Mouse (Mus musculus) embryonic stem cell, embryonic (primary cell): ENCODE data around the gene Golga2.

Experiments
- CTCF ChIA-PET, 4 experiments: fragments of 300-600 bp in 2 of 4; fragments of 350-600 bp in 2 of 4; sonication (Branson Sonifier 250); formaldehyde crosslinking; loops; one replicate each; lab custom pipeline; 2022; ENCODE audit warnings: inconsistent platforms in 2 of 4; lab: Charles Lee
- POLR2A ChIA-PET, 4 experiments: fragments of 300-600 bp in 2 of 4; fragments of 350-600 bp in 2 of 4; sonication (Branson Sonifier 250); formaldehyde crosslinking; loops; one replicate each; lab custom pipeline; 2022; ENCODE audit warnings: antibody characterized with exemption in 4 of 4, inconsistent platforms in 1 of 4; lab: Charles Lee

Golga2 gene

GRCm38 (mm10) chr2:32260635-32261034, 26.5 kb upstream of the Golga2 start:
- ChIA-PET CTCF (interaction anchor here (0.6 to 2.1 kb wide), 45 partner anchors 8 to 1996 kb away, joined by 3 to 27 read pairs (median 4); partner anchors contain the start of genes 1110008P14Rik (in 1 of the 4), Ciz1 (in 1 of the 4), St6galnac4 (in 1 of the 4) and Swi5 (in 1 of the 4)), POLR2A (interaction anchor here (0.5 to 1.5 kb wide), 16 partner anchors 12 to 721 kb away, joined by 3 to 9 read pairs (median 3); partner anchors contain the start of genes Swi5 (in 2 of the 4), Golga2 (in 1 of the 4) and Slc2a8 (in 1 of the 4))

DNA sequence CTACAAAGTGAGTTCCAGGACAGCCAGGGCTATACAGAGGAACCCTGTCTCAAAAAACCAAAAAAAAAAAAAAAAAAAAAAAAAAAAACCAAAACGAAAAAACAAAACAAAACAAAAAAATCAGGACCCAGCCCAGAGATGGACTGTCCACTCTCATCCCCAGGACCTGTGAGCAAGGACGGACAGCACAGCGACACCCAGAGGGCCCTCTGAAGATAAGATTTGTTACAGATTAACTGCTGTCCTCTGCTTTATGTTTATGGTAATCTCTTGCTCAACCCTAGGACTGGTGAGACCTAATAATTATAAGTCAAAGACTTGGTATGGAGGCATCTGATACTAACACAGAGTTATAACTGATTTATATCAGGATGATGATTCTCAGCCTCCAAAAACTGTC, 11.4 kb upstream of the Golga2 start:
- CTCF ChIA-PET: no interaction called here
- POLR2A ChIA-PET: interaction anchor here in 1 of 4 experiments (1.1 kb wide), 1 partner anchor 14 kb away, joined by 3 read pairs; no protein-coding TSS in a partner anchor

DNA sequence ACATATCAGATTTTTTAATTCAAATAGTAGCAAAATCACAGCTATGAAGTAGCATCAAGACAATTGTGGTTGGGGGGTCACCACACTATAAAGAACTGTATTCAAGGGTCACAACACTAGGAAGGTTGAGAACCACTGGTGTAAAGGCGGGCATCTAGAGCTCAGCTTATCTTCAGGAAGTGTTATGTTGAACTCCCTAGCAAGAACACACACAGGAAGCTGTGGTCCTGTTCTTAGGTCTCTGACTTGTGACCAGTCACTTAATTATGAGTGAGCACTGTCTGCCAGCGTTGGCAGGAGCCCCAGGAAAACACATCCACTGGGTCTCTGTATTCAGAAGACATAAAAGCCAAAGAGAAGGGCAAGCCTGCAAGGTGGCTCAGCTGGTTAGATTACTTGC, 4.9 kb upstream of the Golga2 start:
- CTCF ChIA-PET: interaction anchor here (0.5 to 2.5 kb wide), 46 partner anchors 9 to 223 kb away, joined by 3 to 27 read pairs (median 4); partner anchors contain the start of genes 1110008P14Rik (in 1 of the 4), Slc25a25 (in 1 of the 4) and Uck1 (in 1 of the 4)

DNA sequence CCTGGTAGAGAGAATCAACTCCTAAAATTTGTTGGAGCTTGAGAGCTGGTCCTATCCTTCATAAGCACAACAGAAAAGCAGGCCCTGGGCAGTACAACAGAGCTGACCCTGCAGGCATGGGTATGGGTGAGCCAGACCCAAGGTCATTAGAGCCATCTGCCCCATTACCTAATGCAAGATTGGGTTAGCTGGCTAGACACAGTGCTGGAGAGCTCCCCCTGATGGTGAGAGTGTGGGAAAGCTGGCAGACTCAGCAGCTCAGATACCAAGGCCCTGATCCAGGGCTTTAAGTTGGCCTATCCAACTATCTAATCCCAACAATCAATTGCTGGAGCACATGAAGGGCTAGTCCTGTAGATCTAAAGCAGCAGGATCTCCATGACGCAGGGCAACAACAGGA, 4.5 kb upstream of the Golga2 start:
- POLR2A ChIA-PET: interaction anchor here (0.5 to 2.2 kb wide), 30 partner anchors 10 to 1297 kb away, joined by 3 to 9 read pairs (median 3); no protein-coding TSS in a partner anchor

More for the DNA sequence above, 4.9 kb upstream of the Golga2 start:
- POLR2A ChIA-PET: interaction anchor here (0.6 to 2.2 kb wide), 28 partner anchors 9 to 273 kb away, joined by 3 to 9 read pairs (median 3); no protein-coding TSS in a partner anchor

GRCm38 (mm10) chr2:32283986-32284385, 3.2 kb upstream of the Golga2 start:
- ChIA-PET POLR2A (interaction anchor here in 2 of 4 experiments (1.3 to 2.2 kb wide), 4 partner anchors 21 to 146 kb away, joined by 3 to 6 read pairs (median 5); no protein-coding TSS in a partner anchor), CTCF (interaction anchor here in 2 of 4 experiments (1.6 to 2.2 kb wide), 2 partner anchors 150 kb away, joined by 7 to 8 read pairs; no protein-coding TSS in a partner anchor)

More for the DNA sequence above, 4.5 kb upstream of the Golga2 start:
- CTCF ChIA-PET: interaction anchor here (0.5 to 2.5 kb wide), 52 partner anchors 10 to 504 kb away, joined by 3 to 27 read pairs (median 4); partner anchors contain the start of genes 1110008P14Rik (in 1 of the 4), Dnm1 (in 1 of the 4), Slc25a25 (in 1 of the 4) and Uck1 (in 1 of the 4)

- ChIA-PET CTCF (interaction anchor here (0.8 to 2.4 kb wide), 20 partner anchors 9 to 201 kb away, joined by 3 to 16 read pairs (median 4); no protein-coding TSS in a partner anchor), POLR2A (interaction anchor here (0.5 to 2.2 kb wide), 79 partner anchors 8 to 834 kb away, joined by 3 to 14 read pairs (median 4); partner anchors contain the start of genes Uck1 (in 2 of the 4), 1110008P14Rik (in 1 of the 4), Abl1 (in 1 of the 4) and Fam78a (in 1 of the 4))
Measured at GRCm38 (mm10) chr2:32287923-32288367, 761 bp downstream of the Golga2 start, which contains the start of gene Swi5. Gene Swi5 (minus strand): TSS chr2:32288075.

DNA sequence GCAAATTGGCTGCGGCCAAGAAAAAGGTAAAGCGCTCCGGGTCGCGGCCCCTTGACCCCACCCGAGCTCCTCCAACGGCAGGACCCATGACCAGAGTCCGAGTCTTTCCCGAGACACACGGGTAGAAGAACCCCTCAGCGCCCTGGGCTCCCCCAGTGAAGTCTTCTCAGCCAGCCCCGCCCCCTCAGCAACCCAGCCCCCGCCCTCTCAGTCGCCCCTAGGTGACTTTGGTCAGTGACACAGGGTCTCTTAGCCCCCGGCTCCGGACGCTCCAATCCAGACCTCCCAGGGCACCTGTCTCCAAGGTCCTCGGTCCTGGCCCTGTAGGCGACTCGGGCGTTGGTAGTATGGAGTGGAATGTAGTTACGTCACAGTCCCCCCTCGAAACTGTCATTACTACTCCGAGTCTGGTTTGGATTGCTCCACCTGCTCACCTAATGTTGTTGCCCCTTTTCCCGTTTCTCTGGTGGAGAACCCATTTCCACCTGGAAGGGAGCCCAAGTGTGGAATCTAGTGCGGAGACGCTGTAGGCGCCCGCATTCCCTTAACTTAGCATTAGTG, 1.3 kb downstream of the Golga2 start:
- POLR2A ChIA-PET: interaction anchor here (0.5 to 2.2 kb wide), 72 partner anchors 8 to 835 kb away, joined by 3 to 14 read pairs (median 4); partner anchors contain the start of genes Uck1 (in 2 of the 4), 1110008P14Rik (in 1 of the 4), Abl1 (in 1 of the 4) and Fam78a (in 1 of the 4)
- CTCF ChIA-PET: interaction anchor here (0.8 to 2.4 kb wide), 24 partner anchors 9 to 200 kb away, joined by 3 to 16 read pairs (median 5); no protein-coding TSS in a partner anchor

DNA sequence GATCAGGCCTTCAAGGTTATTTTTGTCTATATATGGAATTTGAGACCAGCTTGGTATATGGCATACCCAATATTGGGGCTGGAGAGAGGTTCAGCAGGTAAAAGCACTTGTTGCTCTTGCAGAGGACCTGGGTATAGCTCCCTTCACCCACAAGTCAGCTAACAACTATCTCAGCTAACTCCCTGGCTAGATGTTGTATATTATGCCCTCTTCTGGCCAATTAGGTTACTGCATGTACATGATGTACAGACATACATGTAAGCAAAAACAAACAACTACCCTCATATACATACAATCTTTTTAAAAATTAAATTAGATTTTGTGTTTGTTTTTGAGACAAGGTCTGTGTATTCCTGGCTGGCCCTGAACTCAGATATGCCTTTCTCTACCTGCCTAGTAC, 2.4 kb downstream of the Golga2 start:
- CTCF ChIA-PET: interaction anchor here (0.5 to 2.4 kb wide), 25 partner anchors 9 to 218 kb away, joined by 3 to 26 read pairs (median 4); no protein-coding TSS in a partner anchor
- POLR2A ChIA-PET: interaction anchor here (0.5 to 1.7 kb wide), 13 partner anchors 10 to 390 kb away, joined by 3 to 5 read pairs (median 3); no protein-coding TSS in a partner anchor

DNA sequence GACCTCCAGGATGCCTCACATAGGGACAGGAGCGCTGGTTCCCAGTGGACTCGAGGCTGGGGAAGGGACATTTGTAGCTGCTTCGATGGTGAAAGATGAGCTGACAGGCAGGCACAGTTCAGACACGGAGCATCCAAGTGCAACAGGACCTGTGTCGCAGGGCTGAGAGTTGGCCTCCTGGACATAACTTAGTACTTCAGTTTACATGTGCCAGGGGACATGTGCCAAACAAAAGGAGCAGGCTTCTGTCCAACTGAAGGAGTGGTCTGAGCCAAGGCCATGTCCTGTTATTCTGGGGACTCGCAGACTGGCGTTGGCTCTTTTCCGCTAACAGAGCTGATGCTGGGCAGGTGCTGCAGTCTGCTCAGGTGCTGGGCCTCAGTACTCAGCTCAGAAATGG, 7.2 kb downstream of the Golga2 start:
- ChIA-PET CTCF (interaction anchor here (0.5 to 3.5 kb wide), 9 partner anchors 10 to 329 kb away, joined by 3 to 18 read pairs (median 8); no protein-coding TSS in a partner anchor), POLR2A (interaction anchor here in 2 of 4 experiments (0.8 to 2.4 kb wide), 8 partner anchors 10 to 120 kb away, joined by 3 to 7 read pairs (median 4); no protein-coding TSS in a partner anchor)

GRCm38 (mm10) chr2:32295285-32295684, 8.1 kb downstream of the Golga2 start:
- ChIA-PET CTCF (interaction anchor here (0.8 to 3.5 kb wide), 6 partner anchors 9 to 13 kb away, joined by 3 to 18 read pairs (median 5); no protein-coding TSS in a partner anchor), POLR2A (interaction anchor here in 3 of 4 experiments (0.9 to 2.4 kb wide), 6 partner anchors 9 to 120 kb away, joined by 3 to 7 read pairs (median 4); no protein-coding TSS in a partner anchor)

DNA sequence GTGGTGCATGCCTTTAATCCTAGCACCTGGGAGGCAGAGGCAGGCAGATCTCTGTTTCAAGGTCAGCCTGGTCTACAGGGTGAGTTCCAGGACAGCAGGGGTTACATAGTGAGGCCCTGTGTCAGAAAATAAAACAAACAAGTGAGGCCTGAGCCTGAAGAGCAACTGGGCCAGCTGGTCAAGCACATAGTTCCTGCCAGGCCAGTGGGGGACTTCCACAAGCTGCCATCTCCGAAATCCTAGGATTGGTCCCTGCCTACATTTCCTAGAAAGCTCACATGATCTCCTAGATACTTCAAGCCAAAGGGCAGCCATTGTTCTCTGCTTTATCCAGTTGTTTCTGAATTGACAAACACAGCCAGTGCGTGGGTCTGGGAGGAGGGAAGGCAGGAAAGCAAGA, 8.7 kb downstream of the Golga2 start:
- ChIA-PET CTCF (interaction anchor here (0.6 to 3.5 kb wide), 8 partner anchors 8 to 103 kb away, joined by 3 to 18 read pairs (median 5); no protein-coding TSS in a partner anchor), POLR2A (interaction anchor here in 3 of 4 experiments (0.9 to 2.4 kb wide), 4 partner anchors 8 to 31 kb away, joined by 3 to 7 read pairs (median 6); no protein-coding TSS in a partner anchor)

DNA sequence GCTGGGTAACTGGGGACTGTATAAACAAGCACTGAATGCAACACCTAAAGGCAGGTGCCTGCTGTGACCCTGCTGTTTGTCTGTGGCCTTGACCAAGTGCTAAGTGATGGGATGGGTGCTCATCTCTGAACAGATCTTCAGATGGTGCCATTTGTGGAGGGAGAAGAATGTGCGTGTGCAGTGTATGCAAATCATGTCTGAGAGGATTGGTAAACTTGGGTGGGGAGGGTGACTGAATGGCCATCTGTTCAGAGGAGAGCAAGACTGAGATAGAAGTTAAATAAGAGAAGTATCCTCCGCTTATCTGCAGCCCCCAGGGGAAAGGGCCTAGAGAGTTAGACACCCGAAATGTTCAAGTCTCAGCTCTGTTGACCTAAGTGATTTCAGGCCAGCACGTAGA, 12.3 kb downstream of the Golga2 start:
- ChIA-PET POLR2A (interaction anchor here in 3 of 4 experiments (0.6 to 2.1 kb wide), 5 partner anchors 9 to 13 kb away, joined by 3 to 11 read pairs (median 4); partner anchors contain the start of genes Golga2 (in 2 of the 3) and Swi5 (in 2 of the 3)), CTCF (interaction anchor here in 1 of 4 experiments (1.2 kb wide), 1 partner anchor 105 kb away, joined by 3 read pairs; no protein-coding TSS in a partner anchor)

- POLR2A ChIA-PET: interaction anchor here in 2 of 4 experiments (0.9 to 2.5 kb wide), 9 partner anchors 11 to 325 kb away, joined by 3 to 14 read pairs (median 4); partner anchors contain the start of gene Swi5 (in 1 of the 2)
- CTCF ChIA-PET: interaction anchor here (0.6 to 3.4 kb wide), 21 partner anchors 9 to 338 kb away, joined by 3 to 26 read pairs (median 8); partner anchors contain the start of genes Swi5 (in 2 of the 4), Ciz1 (in 1 of the 4) and Golga2 (in 1 of the 4)
Measured at GRCm38 (mm10) chr2:32302952-32303351, 15.8 kb downstream of the Golga2 start.

DNA sequence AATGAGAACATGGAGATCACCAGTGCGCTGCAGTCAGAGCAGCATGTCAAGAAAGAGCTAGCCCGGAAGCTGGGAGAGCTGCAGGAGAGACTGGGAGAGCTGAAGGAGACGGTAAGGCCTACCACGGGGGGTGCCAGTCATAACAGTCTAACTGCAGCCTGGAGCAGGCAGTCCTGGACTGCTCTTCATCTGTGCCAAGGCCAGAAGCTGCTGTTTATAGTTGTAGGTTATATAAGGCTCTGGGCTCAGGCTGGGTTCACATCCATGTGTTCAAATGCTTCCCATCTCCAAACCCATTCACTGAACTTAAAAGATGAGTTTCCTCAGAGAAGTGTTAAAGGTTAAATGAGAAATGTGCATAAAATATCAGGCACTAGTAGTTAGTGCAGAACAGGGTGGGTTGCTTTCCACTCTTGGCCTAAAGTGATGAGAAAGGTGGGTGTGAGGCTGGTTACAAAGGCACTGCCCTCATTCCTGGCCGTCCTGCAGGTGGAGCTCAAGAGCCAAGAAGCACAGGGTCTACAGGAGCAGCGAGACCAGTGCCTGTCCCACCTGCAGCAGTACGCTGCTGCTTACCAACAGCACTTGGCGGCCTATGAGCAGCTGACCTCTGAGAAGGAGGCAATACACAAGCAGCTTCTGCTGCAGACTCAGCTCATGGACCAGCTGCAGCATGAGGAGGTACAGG, 17.1 kb downstream of the Golga2 start:
- ChIA-PET CTCF (interaction anchor here (0.5 to 3.4 kb wide), 70 partner anchors 8 to 1067 kb away, joined by 3 to 26 read pairs (median 4); partner anchors contain the start of genes Swi5 (in 3 of the 4), Golga2 (in 2 of the 4), Ciz1 (in 1 of the 4) and Dpm2 (in 1 of the 4)), POLR2A (interaction anchor here in 3 of 4 experiments (0.6 to 2.5 kb wide), 19 partner anchors 8 to 220 kb away, joined by 3 to 14 read pairs (median 4); partner anchors contain the start of genes Swi5 (in 3 of the 3) and Golga2 (in 2 of the 3))

DNA sequence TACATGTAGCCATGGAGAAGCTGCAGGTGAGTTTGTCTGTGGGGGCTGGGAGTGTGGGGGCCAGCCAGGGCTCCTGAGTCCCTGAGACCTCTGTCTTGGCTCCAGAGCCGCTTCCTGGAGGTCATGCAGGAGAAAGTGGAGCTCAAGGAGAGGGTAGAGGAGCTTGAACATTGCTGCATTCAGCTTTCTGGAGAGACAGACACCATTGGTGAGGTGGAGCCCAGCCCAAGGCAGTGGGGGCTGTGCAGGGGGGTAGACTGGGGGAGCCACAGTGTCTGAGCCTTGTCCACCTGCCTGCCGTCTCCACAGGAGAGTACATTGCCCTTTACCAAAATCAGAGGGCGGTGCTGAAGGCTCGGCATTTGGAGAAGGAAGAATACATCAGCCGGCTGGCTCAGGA, 18.5 kb downstream of the Golga2 start:
- POLR2A ChIA-PET: interaction anchor here in 2 of 4 experiments (0.6 to 1.9 kb wide), 4 partner anchors 14 to 1226 kb away, joined by 3 to 8 read pairs (median 4); partner anchors contain the start of gene Swi5 (in 1 of the 2)
- CTCF ChIA-PET: interaction anchor here in 3 of 4 experiments (0.6 to 3.0 kb wide), 9 partner anchors 13 to 261 kb away, joined by 3 to 17 read pairs (median 6); no protein-coding TSS in a partner anchor

GRCm38 (mm10) chr2:32306176-32306575, 19.0 kb downstream of the Golga2 start:
- CTCF ChIA-PET: interaction anchor here in 3 of 4 experiments (0.6 to 3.0 kb wide), 6 partner anchors 12 to 109 kb away, joined by 3 to 17 read pairs (median 6); no protein-coding TSS in a partner anchor

More at GRCm38 (mm10) chr2:32306176-32306575, 19.0 kb downstream of the Golga2 start:
- POLR2A ChIA-PET: interaction anchor here in 2 of 4 experiments (0.6 to 1.2 kb wide), 3 partner anchors 19 to 1226 kb away, joined by 3 to 4 read pairs (median 3); partner anchors contain the start of genes Golga2 (in 1 of the 2) and Swi5 (in 1 of the 2)
